Mouse (Mus musculus): ENCODE data around the gene Copg2. TPM values are rescaled to one million over a fixed set of nuclear protein-coding genes. Genes with fewer than 3 reads are reported as not detected.

The Copg2 gene
- polyA plus RNA-seq, 1 experiment = 81.8 TPM

DNA sequence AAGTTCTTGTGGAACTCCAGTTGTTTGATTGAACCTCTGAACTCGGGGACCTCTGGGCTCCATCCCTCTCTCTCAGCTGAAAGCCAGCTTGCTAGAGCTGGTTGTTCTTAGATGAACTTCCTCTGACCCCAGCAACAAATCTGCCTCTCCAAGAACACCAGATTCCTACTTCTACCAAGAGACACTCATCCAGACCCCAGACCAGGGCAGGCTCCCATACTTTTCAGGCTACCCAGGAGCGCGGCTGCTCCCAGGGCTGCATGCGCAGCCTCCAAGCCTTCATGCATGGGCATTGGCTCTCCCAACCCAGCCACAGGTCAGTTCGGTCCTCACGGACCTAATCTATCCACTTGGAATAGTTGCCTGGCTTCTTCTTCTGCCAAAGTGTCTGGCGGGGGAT, 173.3 kb downstream of the Copg2 start, which contains the start of gene Mest:
Mest (plus strand) TSS at position 217 of the 400 bp plus-strand sequence.
- H3K27ac ChIP-seq (ENCODE audit: insufficient read depth, low read length) = no peak within 1 kb of the TSS

DNA sequence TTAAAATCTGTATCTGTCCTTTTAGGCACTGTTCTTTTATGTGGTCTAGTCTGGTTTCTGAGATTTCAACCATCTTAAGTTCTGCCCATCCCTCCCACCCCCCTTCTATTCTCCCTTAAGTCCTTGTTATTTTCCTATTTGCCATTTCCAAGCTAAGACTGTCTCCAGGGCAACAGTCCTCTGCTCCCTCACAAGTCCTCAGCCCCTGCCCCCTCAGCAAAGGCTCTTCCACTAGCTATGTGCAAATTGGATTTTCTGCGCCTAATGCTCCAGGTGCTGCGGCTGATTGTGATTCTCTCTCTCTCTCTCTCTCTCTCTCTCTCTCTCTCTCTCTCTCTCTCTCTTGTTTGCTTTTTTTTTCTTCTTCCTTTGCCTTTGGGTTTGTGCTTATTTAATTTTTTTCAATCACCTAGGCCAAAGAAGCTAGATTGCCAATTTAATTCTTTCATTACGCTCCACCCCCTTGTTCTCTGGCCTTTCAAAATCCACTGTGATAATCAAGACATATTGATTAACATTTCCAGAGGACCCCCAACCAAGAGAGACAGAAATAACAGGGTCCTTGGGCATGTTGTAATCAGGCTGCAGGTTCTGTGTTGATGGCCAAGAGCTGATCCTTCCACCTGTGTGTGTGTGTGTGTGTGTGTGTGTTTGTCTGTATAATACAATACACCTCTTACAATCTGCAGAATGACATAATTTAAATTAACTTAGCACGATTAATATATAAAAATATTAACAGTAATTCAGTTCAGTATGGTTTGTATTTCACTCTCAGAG, 174.0 kb downstream of the Copg2 start:
- no peak for TF ChIP-seq CTCF (IDR thresholded peaks at IDR 0.05; ENCODE audit: low read depth, low read length)
- no peak for TF ChIP-seq POLR2A (IDR thresholded peaks at IDR 0.05; ENCODE audit: insufficient read depth, low read length)
- TF ChIP-seq EP300 (IDR thresholded peaks at IDR 0.05; ENCODE audit: insufficient read depth, low read depth, low read length) = no peak
- H3K27me3 ChIP-seq (ENCODE audit: control insufficient read depth, insufficient read depth, low read length, poor library complexity, severe bottlenecking) = no peaks in the 10 kb centered on the region
- H3K4me1 ChIP-seq (ENCODE audit: control insufficient read depth, insufficient read depth, low read length) = no peaks in the 10 kb centered on the region
- no peak overlapping the region for H3K9ac ChIP-seq (ENCODE audit: low read depth, poor library complexity, severe bottlenecking)
- no peak overlapping the region for H3K27ac ChIP-seq (ENCODE audit: insufficient read depth, low read length)
- H3K36me3 ChIP-seq (ENCODE audit: control insufficient read depth, insufficient read depth, low read length, poor library complexity, severe bottlenecking) = no peaks in the 10 kb centered on the region
- no peak overlapping the region for H3K4me3 ChIP-seq (ENCODE audit: low read depth, low read length)
- H3K9me3 ChIP-seq (replicated peaks; ENCODE audit: control insufficient read depth, insufficient read depth, low read length, poor library complexity, severe bottlenecking) = no peaks in the 10 kb centered on the region

More for the DNA sequence above, 173.3 kb downstream of the Copg2 start, which contains the start of gene Mest:
- H3K36me3 ChIP-seq (ENCODE audit: control insufficient read depth, insufficient read depth, low read length, poor library complexity, severe bottlenecking) = no peaks in the 10 kb centered on the region
- no peaks in the 10 kb centered on the region for H3K4me1 ChIP-seq (ENCODE audit: control insufficient read depth, insufficient read depth, low read length)
- H3K9me3 ChIP-seq (replicated peaks; ENCODE audit: control insufficient read depth, insufficient read depth, low read length, poor library complexity, severe bottlenecking) = no peaks in the 10 kb centered on the region
- H3K9ac ChIP-seq (ENCODE audit: low read depth, poor library complexity, severe bottlenecking) = no peak within 1 kb of the TSS
- no peak within 1 kb of the TSS for H3K4me3 ChIP-seq (ENCODE audit: low read depth, low read length)
- TF ChIP-seq POLR2A (IDR thresholded peaks at IDR 0.05; ENCODE audit: insufficient read depth, low read length) (no peak), EP300 (IDR thresholded peaks at IDR 0.05; ENCODE audit: insufficient read depth, low read depth, low read length) (no peak), CTCF (IDR thresholded peaks at IDR 0.05; ENCODE audit: low read depth, low read length) (no peak)
- no peaks in the 10 kb centered on the region for H3K27me3 ChIP-seq (ENCODE audit: control insufficient read depth, insufficient read depth, low read length, poor library complexity, severe bottlenecking)

DNA sequence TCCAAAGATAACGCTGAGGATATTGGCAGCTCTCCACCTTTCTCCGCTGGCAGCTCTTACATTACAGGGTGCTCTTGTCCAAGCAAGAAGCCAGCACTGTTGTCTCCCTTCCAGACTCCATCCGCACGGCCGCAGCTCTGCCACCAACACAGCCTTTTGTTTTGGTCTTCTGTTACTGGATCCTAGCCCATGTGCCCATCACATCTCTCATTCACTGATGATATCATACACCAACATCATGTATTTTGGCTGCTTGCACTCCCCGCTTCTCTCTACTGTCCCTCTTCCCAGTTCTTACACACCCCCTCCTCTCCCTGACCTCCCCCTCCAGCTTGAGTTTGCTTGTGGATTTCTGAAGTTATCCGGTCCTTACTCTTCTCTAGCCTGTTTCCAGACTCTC, 179.8 kb downstream of the Copg2 start:
- H3K4me3 ChIP-seq (ENCODE audit: low read depth, low read length) = no peak overlapping the region
- no peaks in the 10 kb centered on the region for H3K9me3 ChIP-seq (replicated peaks; ENCODE audit: control insufficient read depth, insufficient read depth, low read length, poor library complexity, severe bottlenecking)
- H3K9ac ChIP-seq (ENCODE audit: low read depth, poor library complexity, severe bottlenecking) = no peak overlapping the region
- TF ChIP-seq EP300 (IDR thresholded peaks at IDR 0.05; ENCODE audit: insufficient read depth, low read depth, low read length) = no peak
- TF ChIP-seq CTCF (IDR thresholded peaks at IDR 0.05; ENCODE audit: low read depth, low read length) = no peak
- no peak for TF ChIP-seq POLR2A (IDR thresholded peaks at IDR 0.05; ENCODE audit: insufficient read depth, low read length)
- H3K36me3 ChIP-seq (ENCODE audit: control insufficient read depth, insufficient read depth, low read length, poor library complexity, severe bottlenecking) = no peaks in the 10 kb centered on the region
- no peaks in the 10 kb centered on the region for H3K27me3 ChIP-seq (ENCODE audit: control insufficient read depth, insufficient read depth, low read length, poor library complexity, severe bottlenecking)
- no peaks in the 10 kb centered on the region for H3K4me1 ChIP-seq (ENCODE audit: control insufficient read depth, insufficient read depth, low read length)
- H3K27ac ChIP-seq (ENCODE audit: insufficient read depth, low read length) = no peak overlapping the region

DNA sequence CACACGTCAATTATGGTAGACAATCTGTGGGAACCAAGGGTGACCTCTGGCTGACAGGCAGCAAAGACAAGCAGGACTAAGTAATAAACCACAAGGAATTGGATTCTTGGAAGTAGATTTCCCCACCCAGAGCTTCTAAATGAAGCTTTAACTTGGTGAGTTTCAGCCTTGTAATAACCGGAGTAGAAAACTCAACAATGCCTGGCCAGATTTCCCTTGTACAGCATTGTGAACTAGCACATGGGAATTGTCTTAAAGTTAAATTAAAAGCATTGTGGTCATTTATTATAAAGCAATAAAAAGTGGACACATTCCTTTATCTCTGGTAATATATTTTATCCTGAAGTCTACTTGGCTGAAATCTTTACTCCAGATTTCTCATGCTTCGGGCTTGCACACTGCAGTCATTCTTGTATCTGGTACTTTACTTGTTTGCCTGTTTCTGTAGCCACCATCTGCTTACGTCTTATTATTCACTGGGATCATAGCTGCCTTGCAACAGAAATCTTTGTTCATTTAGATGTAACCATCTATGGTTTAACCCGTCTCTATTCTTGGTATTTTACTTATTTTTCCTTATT, 181.6 kb downstream of the Copg2 start:
- H3K27ac ChIP-seq (ENCODE audit: insufficient read depth, low read length) = no peak overlapping the region
- no peak overlapping the region for H3K4me3 ChIP-seq (ENCODE audit: low read depth, low read length)
- no peaks in the 10 kb centered on the region for H3K27me3 ChIP-seq (ENCODE audit: control insufficient read depth, insufficient read depth, low read length, poor library complexity, severe bottlenecking)
- no peak overlapping the region for H3K9ac ChIP-seq (ENCODE audit: low read depth, poor library complexity, severe bottlenecking)
- H3K36me3 ChIP-seq (ENCODE audit: control insufficient read depth, insufficient read depth, low read length, poor library complexity, severe bottlenecking) = no peaks in the 10 kb centered on the region
- TF ChIP-seq EP300 (IDR thresholded peaks at IDR 0.05; ENCODE audit: insufficient read depth, low read depth, low read length) (no peak), CTCF (IDR thresholded peaks at IDR 0.05; ENCODE audit: low read depth, low read length) (no peak)
- H3K9me3 ChIP-seq (replicated peaks; ENCODE audit: control insufficient read depth, insufficient read depth, low read length, poor library complexity, severe bottlenecking) = no peaks in the 10 kb centered on the region
- H3K4me1 ChIP-seq (ENCODE audit: control insufficient read depth, insufficient read depth, low read length) = no peaks in the 10 kb centered on the region

DNA sequence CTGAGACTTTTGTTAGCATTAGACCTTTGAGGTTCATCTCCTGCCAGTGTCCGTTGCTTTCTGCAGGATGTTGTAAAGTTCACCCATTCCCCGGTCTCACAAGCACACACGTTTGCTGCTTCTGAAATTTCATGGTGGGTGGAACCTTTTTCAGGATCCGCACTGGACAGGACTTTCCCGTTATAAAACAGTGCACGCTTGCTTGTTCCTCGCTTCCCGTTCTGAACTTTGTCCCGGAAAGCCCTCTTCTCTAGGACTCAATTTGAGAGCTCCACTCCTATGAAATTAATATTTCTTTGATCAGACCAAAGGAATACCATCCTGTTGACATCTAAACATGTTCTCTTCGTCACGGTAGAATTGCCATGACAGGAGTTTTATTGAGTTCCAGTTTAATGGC, 182.7 kb downstream of the Copg2 start:
- Histone ChIP-seq H3K27me3 (ENCODE audit: control insufficient read depth, insufficient read depth, low read length, poor library complexity, severe bottlenecking) (no peaks in the 10 kb centered on the region), H3K4me1 (ENCODE audit: control insufficient read depth, insufficient read depth, low read length) (no peaks in the 10 kb centered on the region), H3K27ac (ENCODE audit: insufficient read depth, low read length) (no peak overlapping the region), H3K9ac (ENCODE audit: low read depth, poor library complexity, severe bottlenecking) (no peak overlapping the region), H3K36me3 (ENCODE audit: control insufficient read depth, insufficient read depth, low read length, poor library complexity, severe bottlenecking) (no peaks in the 10 kb centered on the region), H3K9me3 (replicated peaks; ENCODE audit: control insufficient read depth, insufficient read depth, low read length, poor library complexity, severe bottlenecking) (no peaks in the 10 kb centered on the region), H3K4me3 (ENCODE audit: low read depth, low read length) (no peak overlapping the region)
- no peak for TF ChIP-seq CTCF (IDR thresholded peaks at IDR 0.05; ENCODE audit: low read depth, low read length)
- no peak for TF ChIP-seq POLR2A (IDR thresholded peaks at IDR 0.05; ENCODE audit: insufficient read depth, low read length)
- no peak for TF ChIP-seq EP300 (IDR thresholded peaks at IDR 0.05; ENCODE audit: insufficient read depth, low read depth, low read length)

DNA sequence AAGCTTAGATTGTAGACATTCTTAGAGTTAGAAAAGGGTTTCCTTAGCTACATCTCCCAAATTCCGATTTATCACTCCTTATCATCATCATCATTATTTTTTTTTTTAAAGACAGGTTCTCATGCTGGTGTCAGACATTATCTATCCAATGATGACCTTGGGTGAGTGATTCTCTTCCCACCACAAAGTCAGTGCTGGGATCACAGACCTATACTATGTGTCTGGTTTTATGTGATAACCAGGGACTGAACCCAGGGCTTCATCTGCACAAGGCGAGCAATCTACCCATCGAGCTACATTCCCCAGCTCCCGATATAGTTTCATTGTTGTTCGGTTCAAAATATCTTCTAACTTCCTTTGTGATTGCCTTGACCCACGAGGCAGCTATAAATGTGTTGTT, 183.1 kb downstream of the Copg2 start:
- H3K4me3 ChIP-seq (ENCODE audit: low read depth, low read length) = no peak overlapping the region
- H3K36me3 ChIP-seq (ENCODE audit: control insufficient read depth, insufficient read depth, low read length, poor library complexity, severe bottlenecking) = no peaks in the 10 kb centered on the region
- H3K4me1 ChIP-seq (ENCODE audit: control insufficient read depth, insufficient read depth, low read length) = no peaks in the 10 kb centered on the region
- no peak overlapping the region for H3K9ac ChIP-seq (ENCODE audit: low read depth, poor library complexity, severe bottlenecking)
- no peaks in the 10 kb centered on the region for H3K27me3 ChIP-seq (ENCODE audit: control insufficient read depth, insufficient read depth, low read length, poor library complexity, severe bottlenecking)
- H3K9me3 ChIP-seq (replicated peaks; ENCODE audit: control insufficient read depth, insufficient read depth, low read length, poor library complexity, severe bottlenecking) = no peaks in the 10 kb centered on the region
- H3K27ac ChIP-seq (ENCODE audit: insufficient read depth, low read length) = no peak overlapping the region
- TF ChIP-seq EP300 (IDR thresholded peaks at IDR 0.05; ENCODE audit: insufficient read depth, low read depth, low read length) (no peak), POLR2A (IDR thresholded peaks at IDR 0.05; ENCODE audit: insufficient read depth, low read length) (no peak)

Data from ES-Bruce4 (cell line).